Mouse (Mus musculus) stomach, postnatal 0 days (tissue): ENCODE data around the gene Plekha5.

ENCODE experiments used
- CTCF ChIP-seq: IDR thresholded peaks from 2 replicates; pipeline ENCODE4 v1.5.1; 2016; ENCODE audit warnings: antibody characterized with exemption, low read depth, mild to moderate bottlenecking, moderate library complexity
- EP300 ChIP-seq: optimal IDR thresholded peaks from 2 replicates; pipeline ENCODE3; 2016; ENCODE audit warnings: antibody characterized with exemption

DNA sequence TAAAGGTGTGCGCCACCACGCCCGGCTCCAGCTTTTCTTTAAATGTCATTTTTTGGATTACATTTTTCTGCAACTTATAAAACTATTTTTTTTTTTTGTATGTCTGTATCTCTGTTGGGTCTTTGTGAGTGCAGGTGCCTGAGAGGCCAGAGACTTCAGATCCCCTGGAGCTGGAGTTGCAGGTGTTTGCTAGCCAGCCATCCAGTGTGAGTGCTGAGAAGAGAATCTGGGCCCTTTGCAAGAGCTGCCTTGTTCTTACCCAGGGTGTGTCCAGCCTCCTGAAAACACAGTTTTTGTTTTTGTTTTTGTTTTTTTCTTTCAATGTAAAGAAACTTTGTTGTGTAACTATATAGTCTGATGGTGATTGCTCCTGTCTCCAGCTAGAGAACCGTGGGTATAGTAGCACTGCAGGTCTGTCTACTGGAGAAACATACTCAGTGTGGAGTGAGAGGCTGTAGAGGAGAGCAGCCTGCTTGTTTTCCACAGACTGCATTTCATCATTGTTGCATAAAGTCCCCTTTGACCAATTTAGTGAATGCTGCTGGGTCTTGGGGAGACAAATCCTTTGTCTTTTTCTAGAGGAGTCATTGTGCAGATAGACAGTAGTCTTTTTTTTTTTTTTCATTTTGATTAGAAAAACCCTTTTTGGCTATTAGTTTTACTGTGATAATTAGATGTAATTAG is 205.5 kb downstream of the Plekha5 start:
- TF ChIP-seq CTCF (no peak), EP300 (no peak)
